Mouse (Mus musculus) heart, embryonic 16.5 days (tissue): Measurements from ENCODE around the gene Pmm1. TPM values are rescaled to one million over a fixed set of nuclear protein-coding genes. Genes with fewer than 3 reads are reported as not detected.
"Not testable (repeated sequence)": the region's sequence is repeated elsewhere in the genome, so short reads cannot be mapped to it uniquely, and the experiment has no call there.

Experiments
- ATAC-seq: fragments of 200-750 bp; cut with Nextera tagmentation; replicated peaks from 2 replicates; pipeline ENCODE4 v1.8.0; 2017; ENCODE audit warnings: moderate number of reproducible peaks; ENCODE audit not compliant: insufficient read depth, low FRiP score; ENCODE audit errors: extremely low read depth
- H3K27ac ChIP-seq: fragments of 300-500 bp; sonication (generic); 2 replicates; pipeline ENCODE4 v1.5.1; 2014; ENCODE audit warnings: mild to moderate bottlenecking, low read length, control low read depth, moderate library complexity
- H3K27me3 ChIP-seq: fragments of 300-500 bp; sonication (generic); 2 replicates; pipeline ENCODE4 v1.6.1; 2014; ENCODE audit warnings: low read length, mixed read lengths; ENCODE audit not compliant: control insufficient read depth, insufficient read depth
- H3K36me3 ChIP-seq: fragments of 300-500 bp; sonication (generic); 2 replicates; pipeline ENCODE4 v1.6.1; 2014; ENCODE audit not compliant: control insufficient read depth, insufficient read depth
- H3K4me1 ChIP-seq: fragments of 300-500 bp; sonication (generic); 2 replicates; pipeline ENCODE4 v1.6.1; 2014; ENCODE audit warnings: low read length, mixed read lengths; ENCODE audit not compliant: control insufficient read depth, insufficient read depth
- H3K4me2 ChIP-seq: fragments of 300-500 bp; sonication (generic); 2 replicates; pipeline ENCODE4 v1.6.1; 2014; ENCODE audit warnings: low read depth, mild to moderate bottlenecking, control low read depth, low read length
- H3K4me3 ChIP-seq: fragments of 300-500 bp; sonication (generic); 2 replicates; pipeline ENCODE4 v1.5.1; 2014; ENCODE audit warnings: mild to moderate bottlenecking, control low read depth, low read length
- H3K9ac ChIP-seq: fragments of 300-500 bp; sonication (generic); 2 replicates; pipeline ENCODE4 v1.6.1; 2014; ENCODE audit warnings: low read length, control low read depth
- H3K9me3 ChIP-seq: fragments of 300-500 bp; sonication (generic); replicated peaks from 2 replicates; pipeline ENCODE4 v1.6.1; 2016; ENCODE audit warnings: low read length; ENCODE audit not compliant: control insufficient read depth
- WGBS: fragments of 180-500 bp; shearing (Covaris S2); extraction: QIAGEN DNeasy Blood & Tissue Kit; methylation state at CpG from one replicate; pipeline ENCODE4 v1.1.7; 2014; 5-methylcytosine and 5-hydroxymethylcytosine counted together
- polyA plus RNA-seq: library from polyadenylated mRNA; unstranded; fragments of >200 nt; fragmentation: Nextera tagmentation; extraction: Ambion mirVana; gene quantifications from 2 replicates; pipeline ENCODE4 v1.2.1, GENCODE M21; 2015

Gene Pmm1
- polyA plus RNA-seq, 1 experiment from 2014 or later, result 22.4 TPM

DNA sequence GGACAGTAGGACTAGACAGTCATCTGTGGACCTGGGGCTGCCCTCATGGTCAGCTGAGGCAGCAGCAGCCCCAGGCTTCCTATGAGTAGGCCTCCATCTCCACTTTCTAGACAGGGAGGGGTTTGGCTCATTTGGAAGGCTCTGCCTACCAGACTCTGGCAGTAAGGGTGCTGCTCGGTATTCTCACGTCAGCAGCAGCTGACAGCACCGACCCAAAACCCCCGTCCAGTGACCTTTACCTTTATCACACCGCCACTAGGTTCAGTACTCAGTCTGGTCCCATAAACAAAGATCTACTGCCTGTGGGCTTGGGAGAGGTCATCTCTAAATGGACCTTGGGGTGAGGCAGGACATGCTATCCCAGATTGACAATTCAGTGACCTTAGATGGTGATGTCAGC is 45.1 kb downstream of the Pmm1 start:
- no peaks in the 10 kb centered on the region for H3K27me3 ChIP-seq
- no peak overlapping the region for H3K9ac ChIP-seq
- H3K9me3 ChIP-seq, result no peaks in the 10 kb centered on the region
- no peak overlapping the region for H3K4me3 ChIP-seq
- 62% methylated on average over 5 of the region's 5 CpGs for WGBS
- H3K4me1 ChIP-seq, result no peaks in the 10 kb centered on the region
- peaks cover 42% of the 10 kb centered on the region for H3K36me3 ChIP-seq
- no peak overlapping the region for H3K4me2 ChIP-seq
- no peak overlapping the region for H3K27ac ChIP-seq
- ATAC-seq, result no peak

DNA sequence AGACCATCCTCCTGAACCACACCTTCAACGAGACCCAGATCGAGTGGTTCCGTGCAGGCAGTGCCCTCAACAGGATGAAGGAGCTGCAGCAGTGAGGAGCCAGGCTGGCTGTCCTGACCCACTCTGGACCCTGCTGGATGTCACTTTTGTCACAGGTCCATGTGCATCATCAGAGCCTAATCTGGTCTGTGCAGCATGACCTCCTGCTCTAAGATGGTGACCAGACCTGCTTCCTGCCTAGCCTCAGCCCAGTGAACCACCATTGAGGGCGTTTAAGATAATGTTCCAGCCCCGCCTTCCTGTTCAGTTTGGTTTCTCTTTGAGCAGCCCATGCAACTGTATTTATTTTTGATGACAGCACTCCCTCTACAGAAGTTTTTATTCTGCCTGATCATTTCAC is 46.1 kb downstream of the Pmm1 start:
- no peaks in the 10 kb centered on the region for H3K9me3 ChIP-seq
- peaks cover 52% of the 10 kb centered on the region for H3K36me3 ChIP-seq
- ATAC-seq, result no peak
- 73% methylated on average over 5 of the region's 5 CpGs for WGBS
- no peak overlapping the region for H3K9ac ChIP-seq
- H3K27ac ChIP-seq, result no peak overlapping the region
- no peak overlapping the region for H3K4me2 ChIP-seq
- H3K27me3 ChIP-seq, result no peaks in the 10 kb centered on the region
- no peak overlapping the region for H3K4me3 ChIP-seq
- no peaks in the 10 kb centered on the region for H3K4me1 ChIP-seq

DNA sequence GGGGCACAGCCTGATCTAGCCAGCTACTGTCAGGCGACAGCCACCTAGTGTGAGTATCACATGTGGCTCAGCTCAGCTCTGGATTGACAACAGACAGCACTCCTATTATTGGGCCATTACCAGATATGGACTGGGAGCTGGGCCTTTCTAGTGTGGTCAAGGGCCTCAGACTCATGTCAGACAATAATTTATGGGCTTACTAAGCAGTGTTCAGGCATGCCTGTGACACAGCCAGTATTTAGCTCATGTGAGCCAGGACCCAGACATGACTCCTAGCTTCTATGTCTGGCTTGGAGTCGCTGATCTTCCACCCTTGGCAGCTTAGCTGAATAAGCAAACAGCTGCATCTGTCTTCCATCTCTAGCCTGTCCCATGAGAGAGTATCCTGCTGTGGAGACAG is 48.2 kb downstream of the Pmm1 start:
- peaks cover 67% of the 10 kb centered on the region for H3K36me3 ChIP-seq
- H3K27me3 ChIP-seq, result no peaks in the 10 kb centered on the region
- H3K4me3 ChIP-seq, result no peak overlapping the region
- H3K9me3 ChIP-seq, result no peaks in the 10 kb centered on the region
- ATAC-seq, result no peak
- no peak overlapping the region for H3K9ac ChIP-seq
- WGBS, result 61% methylated on average over 2 of the region's 2 CpGs
- H3K4me2 ChIP-seq, result no peak overlapping the region
- no peaks in the 10 kb centered on the region for H3K4me1 ChIP-seq
- H3K27ac ChIP-seq, result no peak overlapping the region

DNA sequence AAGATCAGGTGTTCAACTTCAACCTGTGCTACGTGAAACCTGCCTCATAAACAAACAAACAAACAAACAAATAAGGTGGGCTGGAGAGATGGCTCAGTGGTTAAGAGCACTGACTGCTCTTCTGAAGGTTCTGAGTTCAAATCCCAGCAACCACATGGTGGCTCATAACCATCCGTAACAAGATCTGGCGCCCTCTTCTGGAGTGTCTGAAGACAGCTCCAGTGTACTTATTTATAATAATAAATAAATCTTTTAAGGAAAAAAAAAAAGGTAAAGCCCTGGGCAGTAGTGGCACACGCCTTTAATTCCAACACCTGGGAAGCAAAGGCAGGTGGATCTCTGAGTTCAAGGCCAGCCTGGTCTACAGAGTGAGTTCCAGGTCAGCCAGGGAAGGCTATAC is 52.0 kb downstream of the Pmm1 start:
- H3K9ac ChIP-seq, H3K4me3 ChIP-seq, H3K27ac ChIP-seq, H3K4me1 ChIP-seq, H3K4me2 ChIP-seq, H3K9me3 ChIP-seq, H3K27me3 ChIP-seq, ATAC-seq: not testable (repeated sequence)
- H3K36me3 ChIP-seq, result peaks cover 87% of the 10 kb centered on the region
- 86% methylated on average over 4 of the region's 4 CpGs for WGBS

DNA sequence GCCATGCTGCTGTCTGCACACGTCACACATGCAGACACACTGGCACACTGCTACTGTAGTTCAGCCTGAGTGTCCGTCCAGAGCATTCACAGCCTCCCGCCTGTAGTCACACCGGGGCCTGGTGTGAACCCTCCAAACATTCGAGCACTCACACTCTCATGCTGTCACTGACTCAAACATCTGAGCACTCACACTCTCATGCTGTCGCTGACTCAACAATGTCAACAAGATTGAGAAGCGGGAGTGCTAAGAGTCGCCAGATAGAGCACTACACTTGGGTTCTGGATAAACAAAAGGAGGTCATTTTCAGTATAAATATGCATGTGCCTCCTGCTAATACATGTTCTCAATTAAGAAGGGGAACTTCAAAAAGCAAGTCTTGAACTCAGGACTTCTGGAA is 52.8 kb downstream of the Pmm1 start:
- Histone ChIP-seq H3K27ac (no peak overlapping the region), H3K4me1 (no peaks in the 10 kb centered on the region), H3K27me3 (no peaks in the 10 kb centered on the region), H3K36me3 (peaks cover 83% of the 10 kb centered on the region), H3K4me2 (no peak overlapping the region), H3K9me3 (no peaks in the 10 kb centered on the region), H3K9ac (no peak overlapping the region), H3K4me3 (no peak overlapping the region)
- ATAC-seq, result no peak
- WGBS, result 83% methylated on average over 8 of the region's 8 CpGs

DNA sequence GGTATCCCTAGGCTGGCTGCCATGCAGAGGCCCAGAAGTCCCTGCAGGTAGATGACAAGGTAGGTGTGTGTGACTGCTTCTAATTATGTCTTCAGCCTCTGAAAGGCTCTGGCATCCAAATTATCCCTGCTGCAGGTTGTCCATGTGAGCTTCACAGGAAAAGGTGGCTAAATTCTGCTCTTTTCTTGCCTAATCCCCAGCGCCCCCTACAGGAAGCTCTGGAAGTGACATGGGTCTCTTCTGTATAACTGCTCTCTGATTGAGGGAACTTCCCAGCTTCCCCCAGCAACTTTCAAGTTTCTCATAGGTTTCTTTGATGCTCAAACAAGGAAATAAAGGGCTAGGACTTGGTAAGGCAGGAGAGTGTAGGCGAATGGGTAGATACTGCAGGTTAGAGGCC is 55.8 kb downstream of the Pmm1 start:
- Histone ChIP-seq H3K27me3 (no peaks in the 10 kb centered on the region), H3K9ac (no peak overlapping the region), H3K27ac (no peak overlapping the region), H3K4me1 (no peaks in the 10 kb centered on the region), H3K36me3 (peaks cover 76% of the 10 kb centered on the region), H3K4me3 (no peak overlapping the region), H3K9me3 (no peaks in the 10 kb centered on the region), H3K4me2 (no peak overlapping the region)
- WGBS, result 43% methylated on average over 2 of the region's 2 CpGs
- ATAC-seq, result no peak

Other genes starting within 250 kb of the Pmm1 start
- gene Zc3h7b, start 215.9 kb downstream of the Pmm1 start, polyA plus RNA-seq, result 18.0 and 19.2 TPM in 2 replicates
- 75.9 and 83.6 TPM in 2 replicates for gene Rangap1, start 215.4 kb downstream of the Pmm1 start, polyA plus RNA-seq
- gene Tef, start 158.5 kb downstream of the Pmm1 start, polyA plus RNA-seq, result 23.2 and 25.1 TPM in 2 replicates
- 17.5 and 17.8 TPM in 2 replicates for gene Tob2, start 102.1 kb downstream of the Pmm1 start, polyA plus RNA-seq
- gene Phf5a, start 89.0 kb downstream of the Pmm1 start, polyA plus RNA-seq, result 98.6 and 103 TPM in 2 replicates
- gene Aco2, start 88.6 kb downstream of the Pmm1 start, polyA plus RNA-seq, result 769 and 804 TPM in 2 replicates
- gene Polr3h, start 34.7 kb downstream of the Pmm1 start, polyA plus RNA-seq, result 157 and 161 TPM in 2 replicates
- 5.4 and 6.1 TPM in 2 replicates for gene Csdc2, start 24.2 kb downstream of the Pmm1 start, polyA plus RNA-seq
- not detected in 2 replicates for gene 1700029P11Rik, start 19.6 kb upstream of the Pmm1 start, polyA plus RNA-seq
- gene Xrcc6, start 26.9 kb upstream of the Pmm1 start, polyA plus RNA-seq, result 76.8 and 113 TPM in 2 replicates
- gene Desi1, start 72.9 kb upstream of the Pmm1 start, polyA plus RNA-seq, result 22.4 and 37.4 TPM in 2 replicates
- 174 and 210 TPM in 2 replicates for gene Snu13, start 86.7 kb upstream of the Pmm1 start, polyA plus RNA-seq
- gene 4930407I10Rik, start 98.2 kb upstream of the Pmm1 start, polyA plus RNA-seq, result not detected in 2 replicates
- not detected in 2 replicates for gene Mei1, start 109.1 kb upstream of the Pmm1 start, polyA plus RNA-seq
- 9.9 and 11.7 TPM in 2 replicates for gene Ccdc134, start 167.0 kb upstream of the Pmm1 start, polyA plus RNA-seq
- 91.6 and 92.0 TPM in 2 replicates for gene Srebf2, start 186.3 kb upstream of the Pmm1 start, polyA plus RNA-seq